Mouse (Mus musculus) adrenal gland, postnatal 10 days (tissue): ENCODE measurements around the gene Tnfrsf11a. TPM values are rescaled to one million over a fixed set of nuclear protein-coding genes. Genes with fewer than 3 reads are reported as not detected.

Experiments
- DNase-seq: peaks from one replicate; pipeline ENCODE4 v3.0.0; 2021; ENCODE audit warnings: mixed read lengths
- total RNA-seq, 2 experiments: library from RNA; stranded (reverse); gene quantifications; 2 replicates each; pipeline ENCODE4 v1.2.3; 2021

Gene Tnfrsf11a
- total RNA-seq, 2 experiments from 2014 or later, result 2.9 to 3.3 TPM

- no peak for DNase-seq
Observed at GRCm38 (mm10) chr1:105827786-105828345, 47.3 kb downstream of the Tnfrsf11a start.

GRCm38 (mm10) chr1:105829171-105829570 lies 48.7 kb downstream of the Tnfrsf11a start:
- no peak for DNase-seq

- DNase-seq, result no peak
Observed at GRCm38 (mm10) chr1:105832784-105833183, 52.3 kb downstream of the Tnfrsf11a start.

GRCm38 (mm10) chr1:105842950-105843349 lies 62.4 kb downstream of the Tnfrsf11a start:
- DNase-seq, result no peak

- no peak for DNase-seq
Observed at GRCm38 (mm10) chr1:105843386-105843785, 62.9 kb downstream of the Tnfrsf11a start.

GRCm38 (mm10) chr1:105843856-105844255 lies 63.3 kb downstream of the Tnfrsf11a start:
- DNase-seq, result no peak

GRCm38 (mm10) chr1:105844341-105845006 lies 64.0 kb downstream of the Tnfrsf11a start:
- no peak for DNase-seq

- DNase-seq, result no peak
Observed at GRCm38 (mm10) chr1:105846431-105846830, 65.9 kb downstream of the Tnfrsf11a start.

- DNase-seq, result no peak
Observed at GRCm38 (mm10) chr1:105848806-105849205, 68.3 kb downstream of the Tnfrsf11a start.

- DNase-seq, result no peak
Observed at GRCm38 (mm10) chr1:105851341-105851740, 70.8 kb downstream of the Tnfrsf11a start.

GRCm38 (mm10) chr1:105859740-105860139 lies 79.2 kb downstream of the Tnfrsf11a start:
- DNase-seq, result no peak

GRCm38 (mm10) chr1:105876589-105876988 lies 96.1 kb downstream of the Tnfrsf11a start:
- no peak for DNase-seq

- peak; percentile 23 for DNase-seq
Observed at GRCm38 (mm10) chr1:105877808-105878207, 97.3 kb downstream of the Tnfrsf11a start.

GRCm38 (mm10) chr1:105878416-105878815 lies 97.9 kb downstream of the Tnfrsf11a start:
- no peak for DNase-seq

- DNase-seq, result peak; percentile 37
Observed at GRCm38 (mm10) chr1:105880555-105881304, 100.2 kb downstream of the Tnfrsf11a start.

- DNase-seq, result no peak
Observed at GRCm38 (mm10) chr1:105881466-105881865, 100.9 kb downstream of the Tnfrsf11a start.

- no peak for DNase-seq
Observed at GRCm38 (mm10) chr1:105883498-105883897, 103.0 kb downstream of the Tnfrsf11a start.

GRCm38 (mm10) chr1:105885101-105885500 lies 104.6 kb downstream of the Tnfrsf11a start:
- DNase-seq, result no peak

GRCm38 (mm10) chr1:105885575-105885974 lies 105.1 kb downstream of the Tnfrsf11a start:
- DNase-seq, result no peak

GRCm38 (mm10) chr1:105886358-105886757 lies 105.8 kb downstream of the Tnfrsf11a start:
- no peak for DNase-seq

- peak; percentile 96 for DNase-seq
Observed at GRCm38 (mm10) chr1:105891032-105891725, 110.7 kb downstream of the Tnfrsf11a start.

- no peak for DNase-seq
Observed at GRCm38 (mm10) chr1:105895019-105895418, 114.5 kb downstream of the Tnfrsf11a start.
